Mouse (Mus musculus): ENCODE measurements around the gene Cox18.

GRCm38 (mm10) chr5:90229760-90230159 lies 6.0 kb upstream of the Cox18 start:
- no peak for TF ChIP-seq POLR2A (IDR thresholded peaks at IDR 0.05; ENCODE audit: insufficient read depth, low read length)
- TF ChIP-seq CTCF (IDR thresholded peaks at IDR 0.05; ENCODE audit: low read depth, low read length), result no peak
